Mouse (Mus musculus): ENCODE results near the gene Pald1.

Gene Pald1

DNA sequence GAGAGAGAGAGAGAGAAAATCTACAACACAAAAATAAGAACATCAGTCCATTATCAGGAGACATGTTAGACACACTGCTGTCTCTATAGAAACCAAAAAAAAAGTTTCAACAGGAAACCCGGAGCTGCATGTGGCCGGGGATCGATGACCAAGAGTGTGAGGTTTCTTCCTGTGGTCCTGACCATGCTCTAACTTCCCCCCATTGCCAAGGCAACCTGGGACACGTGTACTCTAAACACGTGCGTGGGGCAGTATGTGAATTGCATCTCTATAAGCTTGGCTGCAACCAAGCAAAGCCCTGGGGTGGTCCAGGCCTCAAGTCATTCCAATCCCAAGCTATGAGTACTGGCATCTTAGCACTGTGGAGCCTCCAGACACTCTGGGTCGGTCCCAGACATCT is 48.8 kb downstream of the Pald1 start:
- CTCF ChIA-PET: no interaction called here

- CTCF ChIA-PET: no interaction called here
Observed at GRCm38 (mm10) chr10:61331046-61331445, 52.3 kb downstream of the Pald1 start.

DNA sequence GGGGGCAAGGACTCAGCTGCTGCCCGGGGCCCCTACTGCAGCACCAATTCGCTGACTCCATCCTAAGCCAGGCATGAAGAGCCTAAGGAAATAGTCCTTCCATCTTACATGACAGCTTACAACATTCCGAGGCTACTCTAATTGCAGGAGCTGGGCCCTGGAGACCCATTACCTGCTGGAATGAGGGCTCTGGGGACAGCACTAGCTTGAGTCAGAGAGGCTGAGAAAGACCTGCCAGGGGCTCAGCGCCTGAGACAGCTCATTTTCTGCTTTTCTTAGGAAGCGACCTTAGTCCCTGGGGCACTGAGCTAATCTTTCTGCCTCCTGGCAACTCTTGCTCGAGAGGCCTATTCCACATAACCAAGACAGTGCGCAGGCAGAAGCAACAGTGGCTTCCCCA is 54.4 kb downstream of the Pald1 start:
- CTCF ChIA-PET: no interaction called here

GRCm38 (mm10) chr10:61327545-61327944 is 55.8 kb downstream of the Pald1 start:
- CTCF ChIA-PET: no interaction called here

GRCm38 (mm10) chr10:61325782-61326328 is 57.5 kb downstream of the Pald1 start:
- CTCF ChIA-PET: no interaction called here

GRCm38 (mm10) chr10:61324717-61325116 is 58.6 kb downstream of the Pald1 start:
- CTCF ChIA-PET: no interaction called here

DNA sequence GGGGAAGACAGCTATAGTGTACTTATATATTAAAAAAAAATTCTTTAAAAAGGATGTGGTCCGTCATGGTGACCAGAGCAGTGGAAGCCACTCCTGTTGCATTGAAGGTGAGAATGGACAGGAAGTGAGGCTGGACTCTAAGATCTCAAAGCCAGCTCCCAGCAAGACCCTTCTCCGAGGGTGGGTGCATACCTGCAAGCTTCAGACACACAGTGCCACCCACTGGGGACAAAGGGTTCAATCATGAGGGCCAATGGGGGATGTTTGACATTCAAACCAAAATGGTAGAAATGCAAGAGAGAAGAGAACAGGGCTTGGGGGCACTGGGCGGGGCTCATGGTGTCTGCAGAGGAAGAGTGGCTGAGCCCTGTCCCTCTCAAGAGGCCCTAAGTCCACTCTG is 64.8 kb downstream of the Pald1 start:
- CTCF ChIA-PET: no interaction called here

DNA sequence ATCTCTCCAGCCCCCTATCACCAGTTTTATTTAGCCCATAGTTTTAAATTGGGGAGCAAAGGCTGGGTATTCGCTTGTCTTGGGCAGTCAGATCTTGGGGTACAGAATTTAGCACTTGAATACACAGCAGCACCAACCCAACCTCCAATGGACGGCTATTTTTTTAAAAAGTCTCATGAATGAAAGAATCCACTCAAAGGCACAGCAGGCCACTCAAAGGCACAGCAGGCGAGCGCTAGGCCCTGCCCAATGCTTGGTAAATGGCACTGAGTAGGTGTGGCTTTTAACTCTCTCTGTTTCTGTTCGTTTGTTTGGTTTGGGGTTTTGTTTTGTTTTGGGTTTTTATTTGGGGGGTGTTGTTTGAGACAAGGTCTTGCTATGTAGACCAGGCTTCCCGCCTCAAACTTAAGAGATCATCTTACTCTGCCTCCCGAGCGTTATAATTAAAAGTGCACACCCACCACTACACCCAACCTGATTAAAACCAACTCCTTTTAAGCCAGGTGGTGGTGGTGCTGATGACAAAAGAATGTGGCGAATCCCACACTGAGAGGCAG is 67.9 kb downstream of the Pald1 start:
- CTCF ChIA-PET: no interaction called here

- CTCF ChIA-PET: no interaction called here
Observed at GRCm38 (mm10) chr10:61313750-61314149, 69.6 kb downstream of the Pald1 start.

- CTCF ChIA-PET: no interaction called here
Observed at GRCm38 (mm10) chr10:61312754-61313153, 70.6 kb downstream of the Pald1 start.

DNA sequence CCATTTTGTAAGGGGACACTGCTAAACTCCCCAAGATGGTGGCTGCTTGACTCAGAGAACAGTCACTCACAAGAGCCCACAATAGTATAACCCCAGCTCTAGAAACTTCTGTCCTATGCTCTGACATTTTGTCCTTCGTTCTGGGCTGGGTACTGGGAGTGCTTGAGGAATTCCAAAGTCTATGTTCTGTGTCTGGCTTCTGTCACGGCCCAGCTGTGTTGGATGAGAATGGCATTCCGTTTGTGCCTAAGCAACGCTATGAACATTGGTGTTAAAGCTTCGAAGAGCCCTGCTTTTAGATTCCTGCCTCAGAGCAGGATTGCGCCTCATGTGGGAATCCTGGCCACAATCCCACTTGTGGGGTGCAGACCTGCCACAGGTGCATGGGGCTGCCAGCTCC is 71.2 kb downstream of the Pald1 start:
- CTCF ChIA-PET: no interaction called here

DNA sequence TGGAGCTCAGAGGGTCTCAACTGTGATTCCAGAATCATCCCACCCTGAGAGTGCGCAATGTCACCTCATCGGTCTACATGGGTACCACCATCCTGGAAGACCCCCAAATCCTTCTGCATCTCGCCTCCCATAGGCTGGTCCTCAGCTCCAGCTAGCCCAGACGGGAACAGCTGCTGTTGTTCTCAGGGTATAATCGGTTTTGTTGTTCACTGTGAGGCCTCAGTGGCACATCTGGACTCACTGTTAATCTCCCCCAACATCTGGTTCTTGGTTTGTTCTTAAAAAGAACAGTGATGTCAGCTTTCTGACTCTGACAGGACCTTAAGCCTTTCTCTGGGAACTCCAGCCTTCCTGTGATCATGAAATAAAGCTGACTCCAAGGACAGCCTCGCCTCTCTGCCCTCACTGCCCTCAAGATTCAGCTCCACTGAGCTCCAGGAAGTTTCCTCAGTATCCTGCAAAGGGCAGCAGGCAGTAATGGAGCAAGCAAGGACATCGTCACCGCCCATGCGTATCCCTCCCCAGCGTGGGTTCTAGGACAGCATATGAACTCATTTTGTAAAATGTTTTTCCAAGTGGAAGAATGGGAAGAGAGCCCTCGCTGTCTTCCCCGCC is 74.5 kb downstream of the Pald1 start:
- CTCF ChIA-PET: no interaction called here

GRCm38 (mm10) chr10:61305928-61306590 is 77.3 kb downstream of the Pald1 start:
- CTCF ChIA-PET: no interaction called here

GRCm38 (mm10) chr10:61304046-61304445 is 79.3 kb downstream of the Pald1 start:
- CTCF ChIA-PET: interaction anchor here (0.7 kb wide), 1 partner anchor 116 kb away, joined by 5 read pairs; no protein-coding TSS in a partner anchor

DNA sequence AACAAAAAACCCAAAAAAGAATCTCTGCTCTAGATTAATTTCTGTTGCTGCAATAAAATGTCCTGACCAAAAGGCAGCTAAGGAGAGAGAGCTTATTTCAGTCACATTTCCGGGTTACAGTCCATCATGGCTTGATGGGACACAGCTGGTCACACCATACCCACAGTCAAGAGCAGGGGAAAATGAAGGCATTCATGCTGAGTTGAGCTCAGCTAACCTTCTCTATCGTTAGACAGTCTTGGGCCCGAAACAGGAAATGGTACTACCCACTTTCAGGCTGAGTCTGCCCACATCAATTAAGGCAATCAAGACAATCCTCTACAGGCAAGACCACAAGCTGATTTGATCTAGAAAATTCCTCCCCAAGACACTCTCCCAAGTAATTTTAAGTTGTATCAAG is 82.3 kb downstream of the Pald1 start:
- CTCF ChIA-PET: no interaction called here

GRCm38 (mm10) chr10:61297477-61297876 is 85.9 kb downstream of the Pald1 start, which contains the start of gene Prf1:
Gene Prf1, plus strand, starts transcription at chr10:61297833.
- CTCF ChIA-PET: interaction anchor here (0.6 kb wide), 1 partner anchor 908 kb away, joined by 3 read pairs; no protein-coding TSS in a partner anchor

DNA sequence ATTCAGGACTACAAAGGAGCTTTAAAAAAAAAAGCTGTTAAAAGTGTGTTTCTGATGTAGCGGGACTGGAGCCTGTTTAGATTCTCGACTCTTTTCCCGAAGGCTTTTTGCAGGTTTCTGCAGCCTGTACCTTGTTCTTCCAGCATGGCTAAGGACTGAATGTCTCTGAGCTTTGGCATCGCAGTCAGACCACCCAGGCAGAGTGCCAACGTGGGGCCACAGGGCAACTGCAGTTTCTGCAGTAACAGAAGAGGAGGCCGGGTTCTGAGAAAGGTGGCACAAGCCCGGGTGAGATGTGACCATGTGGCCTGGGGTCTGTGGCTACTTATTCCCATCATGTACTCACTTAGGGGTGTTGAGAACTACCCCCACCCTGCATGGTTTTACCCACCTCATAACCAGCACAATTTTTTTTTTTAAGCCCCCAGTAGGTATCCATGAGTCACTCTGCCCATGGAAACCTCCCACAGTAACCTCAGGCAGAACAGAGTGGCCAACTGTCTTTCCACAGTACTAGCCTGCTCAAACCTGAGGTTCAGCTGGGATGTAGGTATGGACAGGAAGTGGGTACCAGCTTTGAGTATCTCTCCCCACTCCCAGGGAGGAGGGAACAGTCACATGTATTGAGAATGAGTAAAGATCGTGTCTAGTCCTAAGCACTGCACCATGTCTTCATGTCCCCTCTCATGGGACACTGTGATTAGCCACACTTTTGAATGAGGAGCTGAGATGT is 86.5 kb downstream of the Pald1 start:
- CTCF ChIA-PET: interaction anchor here (0.6 kb wide), 1 partner anchor 909 kb away, joined by 3 read pairs; no protein-coding TSS in a partner anchor

DNA sequence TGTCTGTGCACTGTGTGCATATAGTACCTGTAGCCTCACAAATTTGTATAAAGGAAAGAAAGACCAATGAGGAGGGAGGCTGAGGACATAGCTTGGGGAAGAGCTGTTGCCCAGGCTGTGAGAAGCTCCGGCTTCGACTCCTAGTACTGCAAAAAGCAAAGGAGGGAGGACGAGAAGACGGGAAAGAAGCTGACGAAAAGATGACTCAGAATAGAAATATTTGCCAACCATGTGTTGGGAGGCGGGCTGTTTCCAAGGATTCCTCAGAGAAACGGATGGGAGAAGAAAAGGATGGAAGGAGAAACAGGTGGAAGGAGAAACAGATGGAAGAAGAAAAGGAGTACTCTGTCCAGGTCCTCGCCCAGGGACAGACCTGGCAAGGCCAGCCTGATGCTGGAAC is 89.1 kb downstream of the Pald1 start:
- CTCF ChIA-PET: no interaction called here

GRCm38 (mm10) chr10:61290479-61290878 is 92.9 kb downstream of the Pald1 start:
- CTCF ChIA-PET: no interaction called here

DNA sequence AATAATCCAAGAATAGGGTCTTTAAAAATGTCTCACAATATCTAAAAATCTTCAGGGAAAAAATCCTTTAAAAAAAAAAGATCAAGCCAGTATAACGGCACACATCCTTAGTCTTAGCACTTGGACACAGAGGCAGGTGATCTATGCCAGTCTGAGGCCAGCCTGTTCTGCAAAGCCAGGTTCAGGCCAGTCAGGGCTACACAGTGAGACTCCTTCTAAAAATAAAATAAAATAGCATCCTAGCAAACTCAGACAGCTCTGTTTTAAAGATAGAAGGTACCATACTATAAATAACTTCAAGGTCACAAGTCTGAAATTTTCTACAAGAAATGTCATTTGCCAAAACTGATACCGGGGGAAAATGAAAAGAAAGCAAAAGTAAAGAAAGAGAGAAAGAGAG is 93.3 kb downstream of the Pald1 start:
- CTCF ChIA-PET: no interaction called here

GRCm38 (mm10) chr10:61286246-61286645 is 97.1 kb downstream of the Pald1 start:
- CTCF ChIA-PET: no interaction called here

DNA sequence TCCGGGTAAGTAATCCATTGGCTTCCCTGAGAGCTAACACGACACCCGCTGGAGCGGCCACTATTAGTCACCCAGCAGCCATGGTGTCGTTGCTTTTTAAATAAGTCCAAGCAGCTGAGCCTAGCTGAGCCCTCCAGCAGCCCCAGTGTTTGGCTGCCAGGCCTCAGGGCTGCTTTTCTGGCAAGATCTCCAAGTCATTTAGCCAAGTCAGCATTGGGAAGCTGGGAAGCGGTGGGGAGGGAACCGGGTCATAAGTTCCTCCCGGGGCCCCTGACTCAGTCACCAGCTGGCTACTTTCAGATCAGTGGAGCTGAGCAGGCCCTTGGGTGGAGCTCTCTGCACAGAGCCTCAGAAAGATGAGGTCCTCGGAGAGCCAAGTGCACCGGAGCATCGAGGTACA is 98.1 kb downstream of the Pald1 start:
- CTCF ChIA-PET: no interaction called here

GRCm38 (mm10) chr10:61284309-61284708 is 99.0 kb downstream of the Pald1 start:
- CTCF ChIA-PET: no interaction called here

Data from spleen, embryonic (tissue).